Mouse (Mus musculus): Measurements from ENCODE around the gene Olfr750. TPM values are rescaled to one million over a fixed set of nuclear protein-coding genes. Genes with fewer than 3 reads are reported as not detected.

Olfr750 gene
- total and polyA plus RNA-seq, 3 experiments, result not detected

DNA sequence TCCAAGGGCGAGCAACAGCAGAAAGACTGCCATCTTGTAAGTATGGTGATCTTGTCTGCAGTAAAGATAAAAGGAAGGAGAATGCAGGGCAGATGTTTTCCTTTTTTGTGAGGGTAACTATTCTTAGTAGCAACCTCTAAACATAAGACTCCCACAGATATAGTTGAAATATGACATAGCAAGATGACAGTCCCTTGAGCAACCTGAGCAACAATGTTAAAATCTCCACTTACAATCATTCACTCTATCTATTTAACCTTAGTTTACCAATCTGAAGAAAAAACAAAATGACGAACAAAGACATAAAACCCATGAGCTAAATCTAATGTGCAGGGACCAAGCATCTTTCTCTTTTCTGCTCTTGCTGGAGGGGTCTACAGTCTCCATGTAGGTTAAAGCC, 24.2 kb downstream of the Olfr750 start, which contains the start of gene Rnase11:
Gene Rnase11, minus strand, starts transcription at position 101 of the 400 bp plus-strand sequence.
- in situ Hi-C loops (cut with MboI; ENCODE audit: low pct_ligation_motif_present, low pct_unique_long_range_greater_than_20kb, low sequenced_read_pairs), result no loop called here
- Histone ChIP-seq H3K36me3 (replicated peaks in 1 of 2; ENCODE audit: control insufficient read depth in 1 of 2, insufficient read depth in 1 of 2, low read length in 1 of 2) (no peaks in the 10 kb centered on the region), H3K4me2 (ENCODE audit: insufficient read depth, low read depth, poor library complexity, severe bottlenecking) (no peak within 1 kb of the TSS), H3K27me3 (replicated peaks) (no peaks in the 10 kb centered on the region), H3K79me2 (replicated peaks; ENCODE audit: control insufficient read depth, extremely low read depth, insufficient read depth, poor library complexity, severe bottlenecking) (no peaks in the 10 kb centered on the region), H3K9ac (ENCODE audit: insufficient read depth, low read depth) (no peak within 1 kb of the TSS), H3K9me3 (replicated peaks; ENCODE audit: low read length) (no peaks in the 10 kb centered on the region), H3K4me3 (replicated peaks in 1 of 3; ENCODE audit: low read depth in 2 of 3, low read length in 2 of 3, poor library complexity in 1 of 3) (no peak within 1 kb of the TSS), H3K4me1 (ENCODE audit: control insufficient read depth in 1 of 2, insufficient read depth in 2 of 2) (peaks cover 7 to 22% of the 10 kb centered on the region in 2 experiments), H3K27ac (ENCODE audit: insufficient read depth, low read depth) (no peak within 1 kb of the TSS)
- dilution Hi-C loops (cut with MboI; ENCODE audit: extremely low pct_ligation_motif_present, extremely low pct_unique_long_range_greater_than_20kb, low sequenced_read_pairs), result no loop called here
- DNase-seq (ENCODE audit: extremely low read depth), result no peak
- TF ChIP-seq CHD2 (IDR thresholded peaks at IDR 0.05; ENCODE audit: low read length), result no peak
- no peak for TF ChIP-seq RAD21 (IDR thresholded peaks at IDR 0.05; ENCODE audit: low read depth, low read length)
- TF ChIP-seq UBTF (IDR thresholded peaks at IDR 0.05; ENCODE audit: low read depth, low read length), result no peak
- no peak for TF ChIP-seq MYC (IDR thresholded peaks at IDR 0.05; ENCODE audit: low read depth, low read length)
- no peak for TF ChIP-seq NRF1 (IDR thresholded peaks at IDR 0.05; ENCODE audit: low read depth, low read length)
- TF ChIP-seq MAFK (IDR thresholded peaks at IDR 0.05; ENCODE audit: insufficient replicate concordance, low read length), result no peak
- TF ChIP-seq MAZ (IDR thresholded peaks at IDR 0.05; ENCODE audit: low read depth, low read length), result no peak
- no peak for TF ChIP-seq NELFE (IDR thresholded peaks at IDR 0.05; ENCODE audit: low read depth, low read length)
- no peak for TF ChIP-seq CTCF (conservative IDR thresholded peaks at IDR 0.05 in 1 of 2, IDR thresholded peaks at IDR 0.05 in 1 of 2; ENCODE audit: low read depth in 2 of 2, low read length in 2 of 2)
- TF ChIP-seq SIN3A (IDR thresholded peaks at IDR 0.05; ENCODE audit: low read length), result no peak
- TF ChIP-seq MXI1 (IDR thresholded peaks at IDR 0.05; ENCODE audit: low read depth, low read length), result no peak
- no peak for TF ChIP-seq USF2 (conservative IDR thresholded peaks at IDR 0.05; ENCODE audit: low read depth, low read length)
- no peak for TF ChIP-seq JUND (conservative IDR thresholded peaks at IDR 0.05; ENCODE audit: low read depth, low read length)
- no peak for TF ChIP-seq JUN (IDR thresholded peaks at IDR 0.05; ENCODE audit: insufficient read depth, low read depth, low read length)
- TF ChIP-seq ZNF384 (IDR thresholded peaks at IDR 0.05; ENCODE audit: low read depth, low read length), result no peak
- TF ChIP-seq MEF2A (IDR thresholded peaks at IDR 0.05; ENCODE audit: borderline replicate concordance, low read depth, low read length), result no peak
- TF ChIP-seq E2F4 (IDR thresholded peaks at IDR 0.05; ENCODE audit: insufficient replicate concordance, low read depth, low read length), result no peak
- TF ChIP-seq HCFC1 (IDR thresholded peaks at IDR 0.05; ENCODE audit: low read depth, low read length), result no peak
- TF ChIP-seq IRF4 (IDR thresholded peaks at IDR 0.05; ENCODE audit: low read depth, low read length), result no peak

DNA sequence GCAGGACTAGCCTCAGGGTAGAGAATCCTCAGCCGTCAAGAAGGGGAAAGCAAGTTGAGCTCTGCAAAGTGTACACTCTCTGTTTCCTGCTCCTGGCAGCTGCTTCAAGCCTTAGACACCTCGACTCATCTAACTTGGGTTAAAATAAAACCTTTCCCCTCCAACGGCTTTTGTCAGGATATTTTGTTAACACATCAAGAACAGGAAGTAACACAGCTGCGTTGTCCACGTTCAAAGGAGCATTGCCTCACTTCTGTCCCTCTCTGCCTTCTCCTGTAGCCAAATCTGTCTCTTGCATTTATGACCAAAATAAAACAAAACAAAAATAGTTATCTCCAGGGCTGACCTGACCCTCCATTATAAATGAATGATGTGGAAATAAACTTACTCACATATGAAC, 26.4 kb downstream of the Olfr750 start:
- H3K4me3 ChIP-seq (replicated peaks in 1 of 3; ENCODE audit: low read depth in 2 of 3, low read length in 2 of 3, poor library complexity in 1 of 3), result no peak overlapping the region
- H3K79me2 ChIP-seq (replicated peaks; ENCODE audit: control insufficient read depth, extremely low read depth, insufficient read depth, poor library complexity, severe bottlenecking), result no peaks in the 10 kb centered on the region
- H3K9me3 ChIP-seq (replicated peaks; ENCODE audit: low read length), result no peaks in the 10 kb centered on the region
- no peak overlapping the region for H3K27ac ChIP-seq (ENCODE audit: insufficient read depth, low read depth)
- in situ Hi-C loops (cut with MboI; ENCODE audit: low pct_ligation_motif_present, low pct_unique_long_range_greater_than_20kb, low sequenced_read_pairs), result no loop called here
- no peaks in the 10 kb centered on the region for H3K27me3 ChIP-seq (replicated peaks)
- TF ChIP-seq E2F4 (IDR thresholded peaks at IDR 0.05; ENCODE audit: insufficient replicate concordance, low read depth, low read length) (no peak), MXI1 (IDR thresholded peaks at IDR 0.05; ENCODE audit: low read depth, low read length) (no peak), MAX (IDR thresholded peaks at IDR 0.05; ENCODE audit: low read length) (no peak), HCFC1 (IDR thresholded peaks at IDR 0.05; ENCODE audit: low read depth, low read length) (no peak), ZMIZ1 (IDR thresholded peaks at IDR 0.05; ENCODE audit: low read depth, low read length) (no peak), RCOR1 (conservative IDR thresholded peaks at IDR 0.05; ENCODE audit: low read depth, low read length) (no peak)
- no peaks in the 10 kb centered on the region for H3K36me3 ChIP-seq (replicated peaks in 1 of 2; ENCODE audit: control insufficient read depth in 1 of 2, insufficient read depth in 1 of 2, low read length in 1 of 2)
- no peak overlapping the region for H3K4me2 ChIP-seq (ENCODE audit: insufficient read depth, low read depth, poor library complexity, severe bottlenecking)
- dilution Hi-C loops (cut with MboI; ENCODE audit: extremely low pct_ligation_motif_present, extremely low pct_unique_long_range_greater_than_20kb, low sequenced_read_pairs), result no loop called here
- no peak for DNase-seq (ENCODE audit: extremely low read depth)
- H3K9ac ChIP-seq (ENCODE audit: insufficient read depth, low read depth), result no peak overlapping the region
- H3K4me1 ChIP-seq (ENCODE audit: control insufficient read depth in 1 of 2, insufficient read depth in 2 of 2), result peaks cover 7 to 24% of the 10 kb centered on the region in 2 experiments
